Mouse (Mus musculus): ENCODE results near the gene Ypel5.

- TF ChIP-seq POLR2A (IDR thresholded peaks at IDR 0.05; ENCODE audit: insufficient read length, low read depth) = no peak
- no peak for TF ChIP-seq POLR2AphosphoS2 (IDR thresholded peaks at IDR 0.05; ENCODE audit: insufficient read length, low read depth)
- no peak for TF ChIP-seq MAX (IDR thresholded peaks at IDR 0.05; ENCODE audit: low read depth)
- TF ChIP-seq MYOD1 (IDR thresholded peaks at IDR 0.05; ENCODE audit: control insufficient read depth in 1 of 3, insufficient read length in 2 of 3, low read depth in 2 of 3) = no peak
- no peak for TF ChIP-seq E2F4 (IDR thresholded peaks at IDR 0.05; ENCODE audit: insufficient read depth)
- no peak for TF ChIP-seq TCF3 (IDR thresholded peaks at IDR 0.05; ENCODE audit: insufficient read length, low read depth)
- no peak for TF ChIP-seq USF1 (IDR thresholded peaks at IDR 0.05; ENCODE audit: low read depth)
- TF ChIP-seq CEBPB (IDR thresholded peaks at IDR 0.05; ENCODE audit: insufficient read depth, poor library complexity, severe bottlenecking) = no peak
- TF ChIP-seq REST (IDR thresholded peaks at IDR 0.05; ENCODE audit: insufficient read depth, insufficient read length) = no peak
These were observed 8.8 kb downstream of the Ypel5 start for GRCm38 (mm10) chr17:72844949-72845490.
